Mouse (Mus musculus): Measurements from ENCODE around the gene Emilin2. TPM values are rescaled to one million over a fixed set of nuclear protein-coding genes. Genes with fewer than 3 reads are reported as not detected.

The Emilin2 gene
- polyA plus RNA-seq, 2 experiments = 17.3 to 24.1 TPM

DNA sequence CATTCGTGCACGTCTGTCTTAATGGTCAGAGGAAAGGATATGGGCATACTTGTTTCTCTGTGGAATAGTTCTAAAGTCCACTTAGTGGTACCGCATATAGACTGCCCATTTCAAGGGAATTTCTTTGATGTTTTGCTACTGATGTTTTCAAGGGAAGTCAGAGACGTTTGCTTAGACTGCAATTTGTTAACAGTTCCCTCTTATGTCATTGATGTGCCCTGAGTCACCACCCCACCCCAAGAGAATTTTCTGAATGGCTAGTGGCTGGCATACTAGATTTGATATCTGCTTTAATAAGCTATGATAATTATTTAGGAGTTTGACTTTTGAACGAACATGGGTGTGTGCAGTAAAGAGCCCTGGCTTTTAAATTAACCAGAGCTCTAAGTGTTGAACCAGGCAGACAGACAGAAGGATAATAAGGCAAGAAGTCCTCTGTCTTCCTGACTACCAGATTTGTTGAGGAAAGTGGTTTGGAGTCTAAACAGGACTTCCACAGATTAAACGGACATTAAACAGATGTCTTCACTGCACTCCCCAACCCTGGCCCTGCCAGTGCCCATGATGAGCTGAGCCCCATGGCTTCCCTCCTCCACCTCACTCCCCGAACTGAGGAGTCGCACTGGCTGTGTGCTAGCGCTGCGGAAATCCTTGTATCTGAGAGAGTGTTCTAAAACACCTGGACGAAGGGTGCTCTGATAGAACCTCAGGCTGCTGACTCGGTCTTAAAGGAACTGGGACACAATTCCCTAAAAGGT is 105.5 kb downstream of the Emilin2 start:
- Histone ChIP-seq H3K4me1 (replicated peaks; ENCODE audit: control insufficient read depth in 2 of 2, insufficient read depth in 2 of 2, low read length in 1 of 2) (peaks cover 42 to 55% of the 10 kb centered on the region in 2 experiments), H3K36me3 (replicated peaks; ENCODE audit: control insufficient read depth, insufficient read depth, low read depth) (peaks cover 3% of the 10 kb centered on the region), H3K27ac (peak overlapping the region; percentile 14), H3K4me2 (ENCODE audit: low read depth) (peak overlapping the region; percentile 77), H3K27me3 (ENCODE audit: control insufficient read depth, insufficient read depth, low read length) (no peaks in the 10 kb centered on the region), H3K4me3 (ENCODE audit: insufficient read depth in 1 of 2, low read depth in 2 of 2, low read length in 2 of 2) (peak overlapping the region; percentile 30 to 62), H3K9ac (replicated peaks) (peak overlapping the region; percentile 56), H3K9me3 (ENCODE audit: control insufficient read depth, low read length) (no peaks in the 10 kb centered on the region)
- DNase-seq (ENCODE audit: low read depth in 3 of 3, low spot score in 3 of 3) (no peak), ATAC-seq (ENCODE audit: insufficient read depth) (no peak)
- no peak for TF ChIP-seq EP300 (IDR thresholded peaks at IDR 0.05; ENCODE audit: low read depth)
- no peak for TF ChIP-seq CTCF (IDR thresholded peaks at IDR 0.05; ENCODE audit: low read depth)
- 67% methylated on average over 12 of the region's 12 CpGs for WGBS (ENCODE audit: insufficient replicate concordance)

DNA sequence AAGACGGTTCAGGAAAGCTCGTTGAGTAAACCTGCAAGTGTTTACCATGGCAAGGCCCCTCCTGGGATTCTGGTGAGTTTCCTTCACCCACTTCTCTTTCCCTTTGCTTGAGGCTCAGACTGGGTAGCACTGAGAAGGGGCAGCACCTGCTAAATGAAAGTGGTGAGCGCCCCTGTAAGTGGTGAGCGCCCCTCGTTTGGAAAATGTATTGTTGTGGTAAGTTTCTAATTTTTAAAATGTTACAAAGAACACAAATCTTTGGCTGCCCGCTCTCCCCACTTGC is 107.0 kb downstream of the Emilin2 start:
- Histone ChIP-seq H3K36me3 (replicated peaks; ENCODE audit: control insufficient read depth, insufficient read depth, low read depth) (peaks cover 3% of the 10 kb centered on the region), H3K9me3 (ENCODE audit: control insufficient read depth, low read length) (no peaks in the 10 kb centered on the region), H3K27ac (peak overlapping the region; percentile 89), H3K4me1 (replicated peaks; ENCODE audit: control insufficient read depth in 2 of 2, insufficient read depth in 2 of 2, low read length in 1 of 2) (peaks cover 29 to 44% of the 10 kb centered on the region in 2 experiments), H3K4me3 (ENCODE audit: insufficient read depth in 1 of 2, low read depth in 2 of 2, low read length in 2 of 2) (peak overlapping the region; percentile 59 to 62), H3K4me2 (ENCODE audit: low read depth) (peak overlapping the region; percentile 77), H3K27me3 (ENCODE audit: control insufficient read depth, insufficient read depth, low read length) (no peaks in the 10 kb centered on the region), H3K9ac (replicated peaks) (peak overlapping the region; percentile 75)
- DNase-seq (ENCODE audit: low read depth in 3 of 3, low spot score in 3 of 3) (no peak), ATAC-seq (ENCODE audit: insufficient read depth) (peak; percentile 26)
- no peak for TF ChIP-seq EP300 (IDR thresholded peaks at IDR 0.05; ENCODE audit: low read depth)
- TF ChIP-seq CTCF (IDR thresholded peaks at IDR 0.05; ENCODE audit: low read depth) = no peak
- WGBS (ENCODE audit: insufficient replicate concordance) = 52% methylated on average over 6 of the region's 6 CpGs

DNA sequence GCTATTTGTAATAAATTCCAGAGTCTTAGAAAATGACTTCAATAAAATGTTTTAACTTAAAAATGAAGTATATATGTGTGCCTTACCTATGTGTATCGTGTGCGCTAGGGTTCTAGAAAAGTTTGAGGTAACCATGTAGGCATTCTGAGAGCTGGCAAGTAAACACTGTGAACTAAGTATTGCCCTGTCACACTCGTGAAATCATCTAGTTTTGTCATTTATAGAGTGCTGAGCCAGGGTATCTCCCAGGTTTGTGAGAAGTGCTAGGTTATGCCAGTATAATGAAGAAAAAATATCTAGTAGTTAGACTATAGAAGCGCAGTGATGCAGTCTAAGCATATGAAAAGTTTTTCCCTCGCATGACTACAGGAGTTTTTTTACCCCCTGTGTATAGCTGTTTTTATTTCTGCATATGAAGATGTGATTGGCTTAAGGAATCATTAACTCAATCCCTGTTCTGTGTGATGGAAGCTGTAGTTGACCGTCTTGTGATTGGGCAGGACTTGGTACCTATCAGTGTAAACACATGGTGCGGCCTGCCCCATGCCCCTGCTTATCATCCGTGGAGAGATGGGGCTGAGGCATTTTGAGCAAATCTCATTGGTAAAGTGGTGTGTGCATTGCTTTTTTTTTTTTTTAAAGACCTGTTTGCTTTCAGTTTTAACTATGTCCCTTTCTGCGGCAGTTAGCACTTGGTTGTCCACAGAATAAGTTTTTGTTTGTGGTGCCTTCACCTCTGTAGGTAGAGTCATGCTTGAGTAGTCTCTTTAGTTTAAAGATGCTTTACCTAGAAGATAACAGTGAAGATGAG is 107.6 kb downstream of the Emilin2 start:
- peak; percentile 93 for TF ChIP-seq EP300 (IDR thresholded peaks at IDR 0.05; ENCODE audit: low read depth)
- no peak for TF ChIP-seq CTCF (IDR thresholded peaks at IDR 0.05; ENCODE audit: low read depth)
- H3K9ac ChIP-seq (replicated peaks) = peak overlapping the region; percentile 75

More for the DNA sequence above, 107.6 kb downstream of the Emilin2 start:
- 43% methylated on average over 9 of the region's 9 CpGs for WGBS (ENCODE audit: insufficient replicate concordance)
- H3K36me3 ChIP-seq (replicated peaks; ENCODE audit: control insufficient read depth, insufficient read depth, low read depth) = peaks cover 3% of the 10 kb centered on the region
- H3K27ac ChIP-seq = peak overlapping the region; percentile 89
- ATAC-seq (ENCODE audit: insufficient read depth) = peak; percentile 98
- H3K27me3 ChIP-seq (ENCODE audit: control insufficient read depth, insufficient read depth, low read length) = no peaks in the 10 kb centered on the region
- peak; percentile 84 to 85 (median 85) for DNase-seq (ENCODE audit: low read depth in 3 of 3, low spot score in 3 of 3)
- H3K9me3 ChIP-seq (ENCODE audit: control insufficient read depth, low read length) = no peaks in the 10 kb centered on the region
- peak overlapping the region; percentile 77 for H3K4me2 ChIP-seq (ENCODE audit: low read depth)
- H3K4me3 ChIP-seq (ENCODE audit: insufficient read depth in 1 of 2, low read depth in 2 of 2, low read length in 2 of 2) = peak overlapping the region; percentile 59 to 62
- peaks cover 25 to 40% of the 10 kb centered on the region in 2 experiments for H3K4me1 ChIP-seq (replicated peaks; ENCODE audit: control insufficient read depth in 2 of 2, insufficient read depth in 2 of 2, low read length in 1 of 2)

Other genes starting within 250 kb of the Emilin2 start
- gene Lpin2, start 129.4 kb downstream of the Emilin2 start, polyA plus RNA-seq (2012; rRNA removed) = 19.5 and 28.6 TPM in 2 replicates
- 31.1 and 31.6 TPM in 2 replicates for gene Lpin2, start 129.4 kb downstream of the Emilin2 start, polyA plus RNA-seq (2014; fragmentation: Nextera tagmentation; extraction: Ambion mirVana)
- 0.19 and 0.21 TPM in 2 replicates for gene Gm4707, start 147.9 kb upstream of the Emilin2 start, polyA plus RNA-seq (2012; rRNA removed)
- 0.15 and 1.1 TPM in 2 replicates for gene Gm4707, start 147.9 kb upstream of the Emilin2 start, polyA plus RNA-seq (2014; fragmentation: Nextera tagmentation; extraction: Ambion mirVana)
- gene Smchd1, start 163.4 kb upstream of the Emilin2 start, polyA plus RNA-seq (2012; rRNA removed) = 11.7 and 19.9 TPM in 2 replicates
- gene Smchd1, start 163.4 kb upstream of the Emilin2 start, polyA plus RNA-seq (2014; fragmentation: Nextera tagmentation; extraction: Ambion mirVana) = 38.0 and 41.6 TPM in 2 replicates
- 5.5 and 16.1 TPM in 2 replicates for gene Ndc80, start 214.9 kb upstream of the Emilin2 start, polyA plus RNA-seq (2012; rRNA removed)
- 33.3 and 34.2 TPM in 2 replicates for gene Ndc80, start 214.9 kb upstream of the Emilin2 start, polyA plus RNA-seq (2014; fragmentation: Nextera tagmentation; extraction: Ambion mirVana)
- 0.04 TPM in 1 of 2 replicates, not detected in the other for gene Spdya, start 240.1 kb upstream of the Emilin2 start, polyA plus RNA-seq (2012; rRNA removed)
- 0.11 and 0.20 TPM in 2 replicates for gene Spdya, start 240.1 kb upstream of the Emilin2 start, polyA plus RNA-seq (2014; fragmentation: Nextera tagmentation; extraction: Ambion mirVana)